Mouse (Mus musculus) kidney, postnatal 36 days (tissue): ENCODE measurements around the gene Ap5z1.

Experiments
- DNase-seq, 2 experiments: peaks; one replicate each; pipeline ENCODE4 v3.0.0; 2021 to 2022; ENCODE audit warnings: mixed read lengths in 2 of 2

The Ap5z1 gene

DNA sequence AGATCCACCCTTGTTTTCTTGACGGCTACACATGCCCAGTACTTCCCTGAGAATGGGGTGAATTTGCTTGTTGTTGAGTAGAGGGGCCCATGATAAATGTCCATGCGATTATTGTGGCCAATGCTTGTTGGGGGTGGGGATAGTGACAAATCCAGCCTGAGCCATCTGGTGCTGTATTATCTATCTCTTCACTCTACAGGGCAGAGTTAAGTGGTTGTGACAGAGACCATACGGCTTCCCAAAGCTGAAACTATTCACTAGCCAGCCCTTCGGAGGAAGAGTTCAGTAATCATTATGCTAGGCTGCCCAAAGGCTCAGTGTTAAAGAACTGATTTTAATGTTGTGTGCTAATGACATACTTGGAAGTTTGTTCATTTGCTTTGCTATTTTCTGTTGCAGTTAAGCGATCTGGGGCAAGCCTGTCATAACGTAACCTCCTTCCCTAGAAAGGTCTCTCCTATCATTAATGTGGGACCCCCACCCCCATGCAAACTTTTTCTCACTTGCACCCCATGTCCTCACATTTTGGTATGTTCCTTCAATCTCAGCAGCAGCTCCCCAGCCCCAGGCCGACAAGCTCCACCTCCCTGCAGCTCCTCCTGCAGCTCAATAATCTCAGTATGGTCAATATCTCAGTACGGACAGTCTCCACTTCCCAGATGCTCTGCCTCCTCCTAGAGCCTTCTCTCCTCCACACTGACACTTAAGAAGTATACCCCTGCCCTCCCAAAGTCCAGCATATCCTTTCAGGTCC is 61.1 kb downstream of the Ap5z1 start:
- no peak for DNase-seq
